Mouse (Mus musculus) stomach, embryonic 15.5 days (tissue): ENCODE measurements around the gene Cacna1a. TPM values are rescaled to one million over a fixed set of nuclear protein-coding genes. Genes with fewer than 3 reads are reported as not detected.

ENCODE experiments used
- ATAC-seq: fragments of 200-750 bp; cut with Nextera tagmentation; 2 replicates; pipeline ENCODE4 v1.8.0; 2017; ENCODE audit warnings: low read depth, moderate number of reproducible peaks, moderate TSS enrichment; ENCODE audit not compliant: insufficient read depth, low FRiP score
- H3K27ac ChIP-seq: fragments of 300-500 bp; sonication (generic); 2 replicates; pipeline ENCODE4 v1.5.1; 2015; ENCODE audit warnings: mild to moderate bottlenecking, inconsistent platforms
- H3K27me3 ChIP-seq: fragments of 300-500 bp; sonication (generic); replicated peaks from 2 replicates; pipeline ENCODE4 v1.6.1; 2015; ENCODE audit warnings: inconsistent platforms
- H3K36me3 ChIP-seq: fragments of 300-500 bp; sonication (generic); 2 replicates; pipeline ENCODE4 v1.6.1; 2015; ENCODE audit warnings: inconsistent platforms
- H3K4me1 ChIP-seq: fragments of 300-500 bp; sonication (generic); 2 replicates; pipeline ENCODE4 v1.6.1; 2015; ENCODE audit warnings: inconsistent platforms
- H3K4me2 ChIP-seq: fragments of 300-500 bp; sonication (generic); 2 replicates; pipeline ENCODE4 v1.6.1; 2015; ENCODE audit warnings: mild to moderate bottlenecking, inconsistent platforms
- H3K4me3 ChIP-seq: fragments of 300-500 bp; sonication (generic); replicated peaks from 2 replicates; pipeline ENCODE4 v1.5.1; 2015; ENCODE audit warnings: inconsistent platforms
- H3K9ac ChIP-seq: fragments of 300-500 bp; sonication (generic); 2 replicates; pipeline ENCODE4 v1.6.1; 2015; ENCODE audit warnings: inconsistent platforms
- H3K9me3 ChIP-seq: fragments of 300-500 bp; sonication (generic); 2 replicates; pipeline ENCODE4 v1.6.1; 2016; ENCODE audit warnings: inconsistent platforms
- WGBS: fragments of 180-500 bp; shearing (Covaris S2); methylation state at CpG from one replicate; pipeline ENCODE4 v1.1.7; 2015; 5-methylcytosine and 5-hydroxymethylcytosine counted together
- polyA plus RNA-seq: library from polyadenylated mRNA; unstranded; fragments of >200 nt; fragmentation: Nextera tagmentation; extraction: Ambion mirVana; gene quantifications from 2 replicates; pipeline ENCODE4 v1.2.1, GENCODE M21; 2015

Cacna1a gene
- polyA plus RNA-seq, 1 experiment from 2014 or later = 4.1 TPM

- no peak overlapping the region for H3K4me3 ChIP-seq
- no peak overlapping the region for H3K27ac ChIP-seq
- H3K9me3 ChIP-seq = no peaks in the 10 kb centered on the region
- H3K9ac ChIP-seq = no peak overlapping the region
- H3K4me2 ChIP-seq = no peak overlapping the region
- H3K36me3 ChIP-seq = no peaks in the 10 kb centered on the region
- H3K4me1 ChIP-seq = no peaks in the 10 kb centered on the region
- no peak for ATAC-seq
- 81% methylated on average over 9 of the region's 9 CpGs for WGBS
- no peaks in the 10 kb centered on the region for H3K27me3 ChIP-seq
These were observed 58.3 kb downstream of the Cacna1a start for GRCm38 (mm10) chr8:84446571-84446991.

GRCm38 (mm10) chr8:84454532-84454931 lies 66.3 kb downstream of the Cacna1a start:
- 23% methylated on average over 6 of the region's 6 CpGs for whole genome bisulfite sequencing

GRCm38 (mm10) chr8:84458853-84459252 lies 70.6 kb downstream of the Cacna1a start:
- H3K9me3 ChIP-seq = no peaks in the 10 kb centered on the region
- no peak overlapping the region for H3K9ac ChIP-seq
- no peaks in the 10 kb centered on the region for H3K27me3 ChIP-seq
- no peaks in the 10 kb centered on the region for H3K36me3 ChIP-seq
- no peak overlapping the region for H3K27ac ChIP-seq
- whole genome bisulfite sequencing = 52% methylated on average over 7 of the region's 7 CpGs
- no peaks in the 10 kb centered on the region for H3K4me1 ChIP-seq
- no peak overlapping the region for H3K4me3 ChIP-seq
- ATAC-seq = no peak
- H3K4me2 ChIP-seq = no peak overlapping the region

More at GRCm38 (mm10) chr8:84454532-84454931, 66.3 kb downstream of the Cacna1a start:
- no peak overlapping the region for H3K9ac ChIP-seq
- H3K27ac ChIP-seq = no peak overlapping the region
- ATAC-seq = no peak
- no peaks in the 10 kb centered on the region for H3K4me1 ChIP-seq
- H3K4me3 ChIP-seq = no peak overlapping the region
- no peak overlapping the region for H3K4me2 ChIP-seq
- H3K36me3 ChIP-seq = no peaks in the 10 kb centered on the region
- no peaks in the 10 kb centered on the region for H3K27me3 ChIP-seq
- H3K9me3 ChIP-seq = no peaks in the 10 kb centered on the region

- no peak overlapping the region for H3K4me3 ChIP-seq
- H3K27me3 ChIP-seq = no peaks in the 10 kb centered on the region
- H3K9ac ChIP-seq = no peak overlapping the region
- H3K4me1 ChIP-seq = no peaks in the 10 kb centered on the region
- no peak overlapping the region for H3K27ac ChIP-seq
- ATAC-seq = no peak
- no peaks in the 10 kb centered on the region for H3K9me3 ChIP-seq
- H3K36me3 ChIP-seq = no peaks in the 10 kb centered on the region
- WGBS = 27% methylated on average over 5 of the region's 5 CpGs
- H3K4me2 ChIP-seq = no peak overlapping the region
These were observed 71.0 kb downstream of the Cacna1a start for GRCm38 (mm10) chr8:84459276-84459675.

GRCm38 (mm10) chr8:84460698-84461097 lies 72.5 kb downstream of the Cacna1a start:
- Histone ChIP-seq H3K4me3 (no peak overlapping the region), H3K36me3 (no peaks in the 10 kb centered on the region), H3K9me3 (no peaks in the 10 kb centered on the region), H3K4me1 (no peaks in the 10 kb centered on the region), H3K4me2 (no peak overlapping the region), H3K27ac (no peak overlapping the region), H3K27me3 (no peaks in the 10 kb centered on the region), H3K9ac (no peak overlapping the region)
- 50% methylated on average over 2 of the region's 2 CpGs for WGBS
- ATAC-seq = no peak

GRCm38 (mm10) chr8:84466932-84467331 lies 78.7 kb downstream of the Cacna1a start:
- no peaks in the 10 kb centered on the region for H3K9me3 ChIP-seq
- H3K27ac ChIP-seq = no peak overlapping the region
- H3K27me3 ChIP-seq = no peaks in the 10 kb centered on the region
- H3K9ac ChIP-seq = no peak overlapping the region
- H3K36me3 ChIP-seq = no peaks in the 10 kb centered on the region
- ATAC-seq = no peak
- H3K4me3 ChIP-seq = no peak overlapping the region
- 53% methylated on average over 1 of the region's 1 CpGs for WGBS
- H3K4me2 ChIP-seq = no peak overlapping the region
- H3K4me1 ChIP-seq = no peaks in the 10 kb centered on the region

GRCm38 (mm10) chr8:84469076-84469475 lies 80.8 kb downstream of the Cacna1a start:
- Histone ChIP-seq H3K36me3 (no peaks in the 10 kb centered on the region), H3K4me1 (no peaks in the 10 kb centered on the region), H3K4me3 (no peak overlapping the region), H3K27ac (no peak overlapping the region), H3K4me2 (no peak overlapping the region), H3K9ac (no peak overlapping the region), H3K9me3 (no peaks in the 10 kb centered on the region), H3K27me3 (no peaks in the 10 kb centered on the region)
- 69% methylated on average over 4 of the region's 4 CpGs for WGBS
- ATAC-seq = no peak

GRCm38 (mm10) chr8:84471271-84471995 lies 83.2 kb downstream of the Cacna1a start:
- Histone ChIP-seq H3K27me3 (no peaks in the 10 kb centered on the region), H3K4me3 (no peak overlapping the region), H3K36me3 (no peaks in the 10 kb centered on the region), H3K9me3 (no peaks in the 10 kb centered on the region), H3K27ac (no peak overlapping the region), H3K4me2 (no peak overlapping the region), H3K9ac (no peak overlapping the region), H3K4me1 (no peaks in the 10 kb centered on the region)
- 48% methylated on average over 9 of the region's 9 CpGs for WGBS
- ATAC-seq = no peak

- H3K4me3 ChIP-seq = no peak overlapping the region
- no peak overlapping the region for H3K4me2 ChIP-seq
- H3K36me3 ChIP-seq = no peaks in the 10 kb centered on the region
- WGBS = 94% methylated on average over 1 of the region's 1 CpGs
- H3K27ac ChIP-seq = no peak overlapping the region
- H3K27me3 ChIP-seq = no peaks in the 10 kb centered on the region
- no peaks in the 10 kb centered on the region for H3K9me3 ChIP-seq
- no peak for ATAC-seq
- no peaks in the 10 kb centered on the region for H3K4me1 ChIP-seq
- H3K9ac ChIP-seq = no peak overlapping the region
These were observed 86.2 kb downstream of the Cacna1a start for GRCm38 (mm10) chr8:84474456-84474855.

- WGBS = 68% methylated on average over 3 of the region's 3 CpGs
- Histone ChIP-seq H3K4me1 (no peaks in the 10 kb centered on the region), H3K4me2 (no peak overlapping the region), H3K4me3 (no peak overlapping the region), H3K36me3 (no peaks in the 10 kb centered on the region), H3K27me3 (no peaks in the 10 kb centered on the region), H3K9ac (no peak overlapping the region), H3K9me3 (no peaks in the 10 kb centered on the region), H3K27ac (no peak overlapping the region)
- no peak for ATAC-seq
These were observed 89.1 kb downstream of the Cacna1a start for GRCm38 (mm10) chr8:84477341-84477740.

GRCm38 (mm10) chr8:84483004-84483403 lies 94.8 kb downstream of the Cacna1a start:
- no peak for ATAC-seq
- Histone ChIP-seq H3K27me3 (no peaks in the 10 kb centered on the region), H3K9ac (no peak overlapping the region), H3K27ac (no peak overlapping the region), H3K4me3 (no peak overlapping the region), H3K9me3 (no peaks in the 10 kb centered on the region), H3K36me3 (no peaks in the 10 kb centered on the region), H3K4me1 (no peaks in the 10 kb centered on the region), H3K4me2 (no peak overlapping the region)
- 94% methylated on average over 4 of the region's 4 CpGs for WGBS

- H3K9me3 ChIP-seq = no peaks in the 10 kb centered on the region
- no peak for ATAC-seq
- WGBS = 77% methylated on average over 4 of the region's 4 CpGs
- no peaks in the 10 kb centered on the region for H3K27me3 ChIP-seq
- H3K4me2 ChIP-seq = no peak overlapping the region
- H3K36me3 ChIP-seq = no peaks in the 10 kb centered on the region
- H3K4me1 ChIP-seq = no peaks in the 10 kb centered on the region
- no peak overlapping the region for H3K4me3 ChIP-seq
- no peak overlapping the region for H3K27ac ChIP-seq
- no peak overlapping the region for H3K9ac ChIP-seq
These were observed 97.1 kb downstream of the Cacna1a start for GRCm38 (mm10) chr8:84485366-84485765.

GRCm38 (mm10) chr8:84485864-84486263 lies 97.6 kb downstream of the Cacna1a start:
- Histone ChIP-seq H3K9me3 (no peaks in the 10 kb centered on the region), H3K27me3 (no peaks in the 10 kb centered on the region), H3K9ac (no peak overlapping the region), H3K4me1 (no peaks in the 10 kb centered on the region), H3K4me2 (no peak overlapping the region), H3K27ac (no peak overlapping the region), H3K4me3 (no peak overlapping the region), H3K36me3 (no peaks in the 10 kb centered on the region)
- no peak for ATAC-seq
- WGBS = 79% methylated on average over 7 of the region's 7 CpGs
